Mouse (Mus musculus) kidney, postnatal 0 days (tissue): ENCODE data around the gene Cep170. TPM values are rescaled to one million over a fixed set of nuclear protein-coding genes. Genes with fewer than 3 reads are reported as not detected.

Experiments
- ATAC-seq: fragments of 200-750 bp; cut with Nextera tagmentation; replicated peaks from 2 replicates; pipeline ENCODE4 v1.8.0; 2017; ENCODE audit warnings: low read depth, moderate number of reproducible peaks, moderate TSS enrichment, moderate library complexity; ENCODE audit not compliant: low FRiP score
- DNase-seq: peaks from one replicate; pipeline ENCODE4 v3.0.0-alpha.2; 2016; ENCODE audit warnings: low spot score
- H3K27ac ChIP-seq: fragments of 300-500 bp; sonication (generic); 2 replicates; pipeline ENCODE4 v1.5.1; 2014; ENCODE audit warnings: mild to moderate bottlenecking
- H3K27me3 ChIP-seq: fragments of 300-500 bp; sonication (generic); 2 replicates; pipeline ENCODE4 v1.6.1; 2014; ENCODE audit warnings: low read length, mixed read lengths; ENCODE audit not compliant: insufficient read depth
- H3K36me3 ChIP-seq: fragments of 300-500 bp; sonication (generic); 2 replicates; pipeline ENCODE4 v1.6.1; 2014; ENCODE audit warnings: low read length, mixed read lengths; ENCODE audit not compliant: insufficient read depth
- H3K4me1 ChIP-seq: fragments of 300-500 bp; sonication (generic); replicated peaks from 2 replicates; pipeline ENCODE4 v1.6.1; 2014; ENCODE audit warnings: antibody characterized with exemption, low read length, mixed read lengths; ENCODE audit not compliant: insufficient read depth
- H3K4me2 ChIP-seq: fragments of 300-500 bp; sonication (generic); 2 replicates; pipeline ENCODE4 v1.6.1; 2014; ENCODE audit warnings: mild to moderate bottlenecking, low read length, moderate library complexity, mixed read lengths
- H3K4me3 ChIP-seq: fragments of 300-500 bp; sonication (generic); replicated peaks from 2 replicates; pipeline ENCODE4 v1.5.1; 2014; ENCODE audit warnings: low read depth, low read length
- H3K9ac ChIP-seq: fragments of 300-500 bp; sonication (generic); 2 replicates; pipeline ENCODE4 v1.6.1; 2014; ENCODE audit warnings: low read depth, low read length
- H3K9me3 ChIP-seq: fragments of 300-500 bp; sonication (generic); replicated peaks from 2 replicates; pipeline ENCODE4 v1.6.1; 2016; ENCODE audit warnings: low read length, inconsistent platforms, mixed read lengths
- CTCF ChIP-seq: IDR thresholded peaks from 2 replicates; pipeline ENCODE4 v1.5.1; 2016; ENCODE audit warnings: antibody characterized with exemption, low read depth, mild to moderate bottlenecking, moderate library complexity
- WGBS: fragments of 180-500 bp; shearing (Covaris S2); extraction: QIAGEN DNeasy Blood & Tissue Kit; methylation state at CpG from one replicate; pipeline ENCODE4 v1.1.7; 2014; 5-methylcytosine and 5-hydroxymethylcytosine counted together
- polyA plus RNA-seq: library from polyadenylated mRNA; unstranded; fragments of >200 nt; fragmentation: Nextera tagmentation; extraction: Ambion mirVana; gene quantifications from 2 replicates; pipeline ENCODE4 v1.2.1, GENCODE M21; 2015

The Cep170 gene
- polyA plus RNA-seq, 1 experiment from 2014 or later = 11.9 TPM

- TF ChIP-seq CTCF = no peak
- Histone ChIP-seq H3K4me1 (no peaks in the 10 kb centered on the region), H3K4me3 (no peak overlapping the region), H3K9me3 (no peaks in the 10 kb centered on the region), H3K4me2 (no peak overlapping the region), H3K36me3 (peaks cover 16% of the 10 kb centered on the region; the same call in 1 of the 2 replicates), H3K9ac (no peak overlapping the region), H3K27me3 (no peaks in the 10 kb centered on the region), H3K27ac (no peak overlapping the region)
- DNase-seq (no peak), ATAC-seq (no peak)
- WGBS = 91% methylated on average over 1 of the region's 1 CpGs
Observed at GRCm38 (mm10) chr1:176760673-176761072, 53.2 kb downstream of the Cep170 start.

DNA sequence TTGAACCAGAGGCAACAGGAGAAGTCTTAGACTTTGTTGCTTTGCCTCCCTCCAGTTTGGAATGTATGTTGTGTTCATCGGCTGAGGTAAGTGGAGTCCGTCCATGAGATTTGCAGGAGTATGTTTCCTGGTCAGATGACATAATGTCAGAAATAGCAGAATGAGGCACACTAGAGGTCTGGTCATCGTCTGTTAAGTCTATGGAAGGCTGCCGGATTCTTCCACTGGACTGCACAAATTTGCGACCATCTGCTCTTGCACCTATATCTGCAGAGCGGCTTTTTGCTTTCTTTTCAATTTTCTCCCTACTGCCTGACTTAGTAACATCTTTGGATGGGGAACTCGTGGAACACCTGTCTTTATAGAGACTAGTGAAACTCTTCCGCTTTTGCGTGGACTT, 58.3 kb downstream of the Cep170 start:
- H3K27me3 ChIP-seq = no peaks in the 10 kb centered on the region
- DNase-seq = no peak
- WGBS = 93% methylated on average over 9 of the region's 9 CpGs
- H3K9me3 ChIP-seq = no peaks in the 10 kb centered on the region
- no peak overlapping the region for H3K4me2 ChIP-seq
- H3K4me3 ChIP-seq = no peak overlapping the region
- no peak for ATAC-seq
- no peak overlapping the region for H3K9ac ChIP-seq
- H3K27ac ChIP-seq = no peak overlapping the region
- H3K36me3 ChIP-seq = peaks cover 21% of the 10 kb centered on the region; the same call in 1 of the 2 replicates
- no peak for TF ChIP-seq CTCF
- H3K4me1 ChIP-seq = no peaks in the 10 kb centered on the region

- TF ChIP-seq CTCF = no peak
- no peaks in the 10 kb centered on the region for H3K9me3 ChIP-seq
- no peak overlapping the region for H3K4me2 ChIP-seq
- DNase-seq (no peak), ATAC-seq (no peak)
- 74% methylated on average over 14 of the region's 14 CpGs for WGBS
- no peak overlapping the region for H3K9ac ChIP-seq
- no peak overlapping the region for H3K4me3 ChIP-seq
- H3K36me3 ChIP-seq = peaks cover 17% of the 10 kb centered on the region; the same call in 1 of the 2 replicates
- H3K27ac ChIP-seq = no peak overlapping the region
- H3K27me3 ChIP-seq = no peaks in the 10 kb centered on the region
- no peaks in the 10 kb centered on the region for H3K4me1 ChIP-seq
Observed at GRCm38 (mm10) chr1:176753861-176754718, 59.8 kb downstream of the Cep170 start.

- H3K4me2 ChIP-seq = no peak overlapping the region
- H3K9ac ChIP-seq = no peak overlapping the region
- no peaks in the 10 kb centered on the region for H3K9me3 ChIP-seq
- ATAC-seq (no peak), DNase-seq (no peak)
- no peak overlapping the region for H3K4me3 ChIP-seq
- WGBS = 91% methylated on average over 7 of the region's 7 CpGs
- H3K36me3 ChIP-seq = no peaks in the 10 kb centered on the region
- H3K27me3 ChIP-seq = no peaks in the 10 kb centered on the region
- H3K4me1 ChIP-seq = no peaks in the 10 kb centered on the region
- no peak overlapping the region for H3K27ac ChIP-seq
- TF ChIP-seq CTCF = no peak
Observed at GRCm38 (mm10) chr1:176749708-176750107, 64.2 kb downstream of the Cep170 start.

DNA sequence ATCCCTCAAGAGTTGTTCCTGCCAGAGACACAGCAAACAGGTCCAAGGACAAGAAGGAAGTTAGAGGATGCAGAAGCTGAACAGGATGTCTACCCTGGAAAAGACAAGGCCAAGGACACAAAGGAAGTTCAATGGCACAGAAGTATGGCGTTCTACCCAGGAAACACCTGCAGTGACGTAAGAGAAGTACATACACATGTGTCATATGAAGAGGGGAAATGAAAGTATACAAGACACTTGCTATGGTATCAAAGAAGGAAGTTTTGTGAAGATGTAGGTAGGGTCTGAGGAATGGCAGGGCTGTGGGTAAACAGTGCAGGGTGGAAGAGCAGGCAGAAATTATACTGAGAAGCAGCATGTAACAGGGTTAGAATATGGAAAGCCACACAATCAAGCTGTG, 81.0 kb downstream of the Cep170 start:
- DNase-seq = no peak
- H3K4me3 ChIP-seq = no peak overlapping the region
- H3K4me2 ChIP-seq = no peak overlapping the region
- WGBS = 86% methylated on average over 2 of the region's 2 CpGs
- H3K9me3 ChIP-seq = no peaks in the 10 kb centered on the region
- no peaks in the 10 kb centered on the region for H3K4me1 ChIP-seq
- H3K27me3 ChIP-seq = no peaks in the 10 kb centered on the region
- no peak overlapping the region for H3K27ac ChIP-seq
- no peak overlapping the region for H3K9ac ChIP-seq
- no peak for TF ChIP-seq CTCF
- no peak for ATAC-seq
- peaks cover 5% of the 10 kb centered on the region for H3K36me3 ChIP-seq

- no peak for TF ChIP-seq CTCF
- 80% methylated on average over 2 of the region's 2 CpGs for WGBS
Observed at GRCm38 (mm10) chr1:176730528-176730927, 83.3 kb downstream of the Cep170 start.

More at GRCm38 (mm10) chr1:176730528-176730927, 83.3 kb downstream of the Cep170 start:
- Histone ChIP-seq H3K4me2 (no peak overlapping the region), H3K27me3 (no peaks in the 10 kb centered on the region), H3K27ac (no peak overlapping the region), H3K4me3 (no peak overlapping the region), H3K4me1 (no peaks in the 10 kb centered on the region), H3K36me3 (peaks cover 2% of the 10 kb centered on the region; the same call in 1 of the 2 replicates), H3K9ac (no peak overlapping the region), H3K9me3 (no peaks in the 10 kb centered on the region)
- DNase-seq (no peak), ATAC-seq (no peak)
